Comparison of ENCODE assay signal across 19 mouse cellular contexts in genomic region chr2:56322508-56322907, GRCm38 (mm10).
DNase-seq lines count a peak whose midpoint lies in the region; ATAC-seq and TF ChIP-seq lines count a peak whose summit lies in the region.
"Had no signal": no experiment of that assay in that cellular context is flagged by ENCODE, and none has a peak within 500 bp of the region (broad histone marks: within the 10 kb centered on the region; RNA-seq: fewer than 3 reads in every experiment).

No protein-coding gene starts in this region.

- H3K4me3 ChIP-seq in forebrain, embryonic 12.5 days (replicated peaks), result no peak overlapping the region
- H3K4me3 ChIP-seq in forebrain, embryonic 10.5 days, result no peak overlapping the region
- H3K4me3 ChIP-seq in hindbrain, embryonic 12.5 days, result no peak overlapping the region
- H3K4me3 ChIP-seq in hindbrain, postnatal 0 days (ENCODE audit: low read length), result no peak overlapping the region
- H3K4me3 ChIP-seq: embryonic facial prominence, embryonic 10.5 days; embryonic facial prominence, embryonic 12.5 days; forebrain, embryonic 13.5 days; forebrain, embryonic 15.5 days had no signal

- TF ChIP-seq POLR2A in brain, embryonic 14.5 days (IDR thresholded peaks at IDR 0.05; ENCODE audit: borderline replicate concordance, extremely low read depth, insufficient read depth, insufficient read length, poor library complexity, severe bottlenecking), result no peak

- TF ChIP-seq CTCF in hindbrain, postnatal 0 days (IDR thresholded peaks at IDR 0.05; ENCODE audit: low read depth), result no peak
- TF ChIP-seq CTCF in brain, embryonic 14.5 days (IDR thresholded peaks at IDR 0.05; ENCODE audit: borderline replicate concordance, extremely low read depth, insufficient read depth, insufficient read length), result no peak

- no peak overlapping the region for H3K9ac ChIP-seq in forebrain, embryonic 12.5 days
- no peak overlapping the region for H3K9ac ChIP-seq in hindbrain, embryonic 12.5 days
- no peak overlapping the region for H3K9ac ChIP-seq in hindbrain, postnatal 0 days (replicated peaks; ENCODE audit: low read length)
- H3K9ac ChIP-seq: embryonic facial prominence, embryonic 12.5 days; forebrain, embryonic 13.5 days; forebrain, embryonic 15.5 days; forebrain, postnatal 0 days had no signal

- ATAC-seq in forebrain, embryonic 12.5 days (ENCODE audit: low FRiP score), result 0 out of 2 replicates have a peak, but pooled peaks have one; percentile 16
- ATAC-seq in hindbrain, embryonic 12.5 days (ENCODE audit: low FRiP score), result peak; percentile 60; the same call in 1 of the 2 replicates
- ATAC-seq in hindbrain, postnatal 0 days, result no peak
- ATAC-seq: forebrain, embryonic 15.5 days; forebrain, postnatal 0 days had no signal

- DNase-seq in cerebellum, postnatal 14 days, result peak; percentile 3 to 4
- DNase-seq in cerebellum, adult 9-10 months, result no peak
- DNase-seq in forebrain, embryonic 10.5 days (ENCODE audit: extremely low spot score, low spot score), result no peak
- no peak for DNase-seq in hindbrain, postnatal 0 days (ENCODE audit: low spot score)
- peak; percentile 58 for DNase-seq in brain, embryonic 14.5 days (ENCODE audit: low read depth)
- no peak for DNase-seq in urinary bladder, postnatal 4 days (ENCODE audit: low spot score in 2 of 2)
- DNase-seq: adrenal gland, adult 2 months; adrenal gland, postnatal 10 days; adrenal gland, postnatal 25 days; cerebellum, adult 11-12 months; cerebellum, adult 8-10 months; cerebellum, postnatal 25 days; forebrain, postnatal 0 days had no signal

- H3K27ac ChIP-seq in forebrain, embryonic 12.5 days, result no peak overlapping the region
- H3K27ac ChIP-seq in forebrain, embryonic 10.5 days, result no peak overlapping the region
- no peak overlapping the region for H3K27ac ChIP-seq in hindbrain, embryonic 12.5 days
- no peak overlapping the region for H3K27ac ChIP-seq in hindbrain, postnatal 0 days
- H3K27ac ChIP-seq: embryonic facial prominence, embryonic 10.5 days; embryonic facial prominence, embryonic 12.5 days; forebrain, embryonic 13.5 days; forebrain, embryonic 15.5 days had no signal

- H3K4me1 ChIP-seq in forebrain, embryonic 12.5 days, result peaks cover 3% of the 10 kb centered on the region; the same call in 1 of the 2 replicates
- peaks cover 4% of the 10 kb centered on the region; the same call in 1 of the 2 replicates for H3K4me1 ChIP-seq in forebrain, embryonic 10.5 days
- no peaks in the 10 kb centered on the region; the same call in 1 of the 2 replicates for H3K4me1 ChIP-seq in hindbrain, embryonic 12.5 days
- H3K4me1 ChIP-seq in hindbrain, postnatal 0 days (ENCODE audit: insufficient read depth, low read length), result no peaks in the 10 kb centered on the region
- H3K4me1 ChIP-seq: embryonic facial prominence, embryonic 10.5 days; embryonic facial prominence, embryonic 12.5 days; forebrain, embryonic 13.5 days had no signal

- H3K27me3 ChIP-seq in forebrain, embryonic 12.5 days, result no peaks in the 10 kb centered on the region
- H3K27me3 ChIP-seq in forebrain, embryonic 10.5 days (ENCODE audit: poor library complexity, severe bottlenecking), result no peaks in the 10 kb centered on the region
- H3K27me3 ChIP-seq in hindbrain, embryonic 12.5 days, result no peaks in the 10 kb centered on the region
- no peaks in the 10 kb centered on the region for H3K27me3 ChIP-seq in hindbrain, postnatal 0 days (ENCODE audit: insufficient read depth, low read length)
- H3K27me3 ChIP-seq: embryonic facial prominence, embryonic 12.5 days; forebrain, embryonic 13.5 days; forebrain, embryonic 15.5 days had no signal

- WGBS in forebrain, embryonic 12.5 days, result 70% methylated on average over 5 of the region's 5 CpGs
- WGBS in forebrain, embryonic 10.5 days, result 88% methylated on average over 5 of the region's 5 CpGs
- WGBS in hindbrain, embryonic 12.5 days, result 41% methylated on average over 5 of the region's 5 CpGs
- 52% methylated on average over 5 of the region's 5 CpGs for WGBS in hindbrain, postnatal 0 days

- H3K9me3 ChIP-seq in forebrain, embryonic 12.5 days, result no peaks in the 10 kb centered on the region
- no peaks in the 10 kb centered on the region for H3K9me3 ChIP-seq in forebrain, embryonic 10.5 days
- no peaks in the 10 kb centered on the region for H3K9me3 ChIP-seq in hindbrain, embryonic 12.5 days (replicated peaks)
- H3K9me3 ChIP-seq in hindbrain, postnatal 0 days (ENCODE audit: low read length), result no peaks in the 10 kb centered on the region
- H3K9me3 ChIP-seq: embryonic facial prominence, embryonic 10.5 days; embryonic facial prominence, embryonic 12.5 days; forebrain, embryonic 13.5 days; forebrain, embryonic 15.5 days had no signal

- H3K36me3 ChIP-seq in forebrain, embryonic 12.5 days (replicated peaks), result no peaks in the 10 kb centered on the region
- H3K36me3 ChIP-seq in forebrain, embryonic 10.5 days (replicated peaks), result no peaks in the 10 kb centered on the region
- H3K36me3 ChIP-seq in hindbrain, embryonic 12.5 days, result no peaks in the 10 kb centered on the region
- no peaks in the 10 kb centered on the region for H3K36me3 ChIP-seq in hindbrain, postnatal 0 days (ENCODE audit: insufficient read depth, low read length)
- H3K36me3 ChIP-seq: embryonic facial prominence, embryonic 10.5 days; embryonic facial prominence, embryonic 12.5 days; forebrain, embryonic 15.5 days had no signal

- H3K4me2 ChIP-seq in forebrain, embryonic 12.5 days, result no peak overlapping the region
- no peak overlapping the region for H3K4me2 ChIP-seq in hindbrain, embryonic 12.5 days (replicated peaks)
- H3K4me2 ChIP-seq in hindbrain, postnatal 0 days (ENCODE audit: low read depth, low read length), result no peak overlapping the region
- H3K4me2 ChIP-seq: embryonic facial prominence, embryonic 12.5 days had no signal

Comparison
In these comparisons a context has a peak if more than half of its experiments do, and no peak if none do; other contexts are left out.
1. DNase-seq: peak in cerebellum, postnatal 14 days (2 of 2) and brain, embryonic 14.5 days (single experiment); none in cerebellum, adult 9-10 months (single experiment), forebrain, embryonic 10.5 days (single experiment), hindbrain, postnatal 0 days (single experiment) and urinary bladder, postnatal 4 days (0 of 2).